Mouse (Mus musculus): ENCODE measurements at regions not wholly inside any gene's neighbourhood (a gene's known extent, or its start where the extent isn't known, plus 50 kb on each side); places are given as distances from the start of the nearest gene placed in this dataset.
A peak's percentile ranks its signal among the peaks of the same experiment; 100 is the strongest.
"Not testable (repeated sequence)": the region's sequence is repeated elsewhere in the genome, so short reads cannot be mapped to it uniquely, and the experiment has no call there.

GRCm38 (mm10) chr12:20884104-20884503, 106.2 kb upstream of the Asap2 start:
- not testable (repeated sequence) for H3K4me1 ChIP-seq (ENCODE audit: control insufficient read depth, insufficient read depth, low read length); H3K9ac ChIP-seq (ENCODE audit: low read depth, low read length); H3K4me3 ChIP-seq (ENCODE audit: low read depth, low read length); ATAC-seq; H3K27me3 ChIP-seq (ENCODE audit: control insufficient read depth, insufficient read depth, low read depth, low read length); H3K27ac ChIP-seq (ENCODE audit: low read length); H3K4me2 ChIP-seq (ENCODE audit: low read length); H3K36me3 ChIP-seq (ENCODE audit: control insufficient read depth, insufficient read depth, low read length)
- WGBS: 72% methylated on average over 6 of the region's 6 CpGs
- peaks cover 16% of the 10 kb centered on the region; the same call in 1 of the 2 replicates for H3K9me3 ChIP-seq (replicated peaks; ENCODE audit: control insufficient read depth, low read length, poor library complexity, severe bottlenecking)

GRCm38 (mm10) chr12:20920653-20921397, 69.4 kb upstream of the Asap2 start:
- Histone ChIP-seq H3K27ac (ENCODE audit: low read length) (peak overlapping the region; percentile 94), H3K9ac (ENCODE audit: low read depth, low read length) (peak overlapping the region; percentile 89), H3K4me2 (ENCODE audit: low read length) (peak overlapping the region; percentile 44), H3K4me3 (ENCODE audit: low read depth, low read length) (peak overlapping the region; percentile 86)
- not testable (repeated sequence) for H3K4me1 ChIP-seq (ENCODE audit: control insufficient read depth, insufficient read depth, low read length); H3K36me3 ChIP-seq (ENCODE audit: control insufficient read depth, insufficient read depth, low read length); H3K9me3 ChIP-seq (replicated peaks; ENCODE audit: control insufficient read depth, low read length, poor library complexity, severe bottlenecking); H3K27me3 ChIP-seq (ENCODE audit: control insufficient read depth, insufficient read depth, low read depth, low read length)
- under 1% methylated on average over 73 of the region's 87 CpGs for WGBS
- ATAC-seq: peak; percentile 100

- not testable (repeated sequence) for H3K27me3 ChIP-seq (ENCODE audit: control insufficient read depth, insufficient read depth, low read depth, low read length); H3K4me1 ChIP-seq (ENCODE audit: control insufficient read depth, insufficient read depth, low read length); H3K9me3 ChIP-seq (replicated peaks; ENCODE audit: control insufficient read depth, low read length, poor library complexity, severe bottlenecking); H3K27ac ChIP-seq (ENCODE audit: low read length); H3K36me3 ChIP-seq (ENCODE audit: control insufficient read depth, insufficient read depth, low read length)
- 17% methylated on average over 12 of the region's 15 CpGs for WGBS
- H3K9ac ChIP-seq (ENCODE audit: low read depth, low read length): peak overlapping the region; percentile 89
- peak overlapping the region; percentile 44 for H3K4me2 ChIP-seq (ENCODE audit: low read length)
- ATAC-seq: peak; percentile 34
- peak overlapping the region; percentile 86 for H3K4me3 ChIP-seq (ENCODE audit: low read depth, low read length)
These were observed 68.7 kb upstream of the Asap2 start for GRCm38 (mm10) chr12:20921398-20922023.

- not testable (repeated sequence) for ATAC-seq
These were observed 61.3 kb upstream of the Asap2 start for GRCm38 (mm10) chr12:20928966-20929365.

More at GRCm38 (mm10) chr12:20928966-20929365, 61.3 kb upstream of the Asap2 start:
- H3K4me3 ChIP-seq (ENCODE audit: low read depth, low read length); H3K4me1 ChIP-seq (ENCODE audit: control insufficient read depth, insufficient read depth, low read length); H3K27me3 ChIP-seq (ENCODE audit: control insufficient read depth, insufficient read depth, low read depth, low read length); H3K9me3 ChIP-seq (replicated peaks; ENCODE audit: control insufficient read depth, low read length, poor library complexity, severe bottlenecking); H3K27ac ChIP-seq (ENCODE audit: low read length); H3K4me2 ChIP-seq (ENCODE audit: low read length); H3K36me3 ChIP-seq (ENCODE audit: control insufficient read depth, insufficient read depth, low read length); H3K9ac ChIP-seq (ENCODE audit: low read depth, low read length): not testable (repeated sequence)
- WGBS: 39% methylated on average over 3 of the region's 3 CpGs
